Mouse (Mus musculus): ENCODE measurements around the gene Tmem28. TPM values are rescaled to one million over a fixed set of nuclear protein-coding genes. Genes with fewer than 3 reads are reported as not detected.
A peak's percentile ranks its signal among the peaks of the same experiment; 100 is the strongest.

Gene Tmem28
- polyA plus RNA-seq, 1 experiment from 2014 or later = not detected

GRCm38 (mm10) chrX:99872632-99873201 lies 51.9 kb downstream of the Tmem28 start:
- Histone ChIP-seq H3K9me3 (ENCODE audit: control insufficient read depth, low read length) (no peaks in the 10 kb centered on the region), H3K27me3 (ENCODE audit: control insufficient read depth, insufficient read depth, low read depth, low read length) (no peaks in the 10 kb centered on the region; the same call in none of the 2 replicates), H3K36me3 (ENCODE audit: control insufficient read depth, insufficient read depth, low read length) (no peaks in the 10 kb centered on the region), H3K4me3 (ENCODE audit: low read length) (no peak overlapping the region), H3K9ac (ENCODE audit: low read length) (no peak overlapping the region), H3K4me1 (replicated peaks; ENCODE audit: control insufficient read depth, insufficient read depth, low read length) (no peaks in the 10 kb centered on the region), H3K27ac (ENCODE audit: low read length) (no peak overlapping the region), H3K4me2 (ENCODE audit: low read depth, low read length) (no peak overlapping the region)
- 48% methylated on average over 3 of the region's 3 CpGs for WGBS
- ATAC-seq (ENCODE audit: low read depth) = peak; percentile 68

DNA sequence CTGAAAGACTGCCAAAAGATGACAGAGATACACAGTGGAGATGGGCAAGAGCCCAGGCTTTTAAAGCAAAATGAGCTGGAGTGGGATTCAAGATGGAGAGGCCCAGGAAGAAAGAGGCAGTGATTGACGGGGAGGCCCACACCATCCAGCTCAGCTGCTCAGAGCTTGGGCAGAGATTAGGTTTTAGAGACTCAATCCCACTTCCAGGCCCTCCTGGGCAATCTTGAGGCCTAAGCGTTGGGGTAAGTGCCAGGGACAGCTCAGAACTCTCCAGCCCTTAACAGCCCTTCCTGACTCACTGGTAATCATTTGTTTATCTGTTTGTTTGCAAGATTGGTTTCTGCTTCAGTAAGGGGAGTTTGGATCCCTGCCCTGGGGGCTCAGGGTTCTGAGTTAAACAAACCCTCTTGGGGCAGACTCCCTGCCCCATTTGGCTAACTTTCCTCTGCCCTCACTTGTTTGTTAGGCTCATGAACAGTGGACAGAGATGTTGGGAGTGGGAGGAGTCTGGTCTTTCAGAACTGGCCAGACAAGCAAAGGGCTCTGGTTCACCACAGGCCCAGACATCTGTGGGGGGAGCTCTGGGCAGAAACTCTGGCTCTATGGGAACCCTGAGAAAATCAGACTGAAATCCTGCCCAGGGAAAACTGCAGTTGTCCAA lies 52.6 kb downstream of the Tmem28 start:
- 61% methylated on average over 2 of the region's 2 CpGs for WGBS
- H3K4me3 ChIP-seq (ENCODE audit: low read length) = no peak overlapping the region
- peak; percentile 80 for ATAC-seq (ENCODE audit: low read depth)
- no peaks in the 10 kb centered on the region; the same call in 1 of the 2 replicates for H3K27me3 ChIP-seq (ENCODE audit: control insufficient read depth, insufficient read depth, low read depth, low read length)
- H3K4me1 ChIP-seq (replicated peaks; ENCODE audit: control insufficient read depth, insufficient read depth, low read length) = no peaks in the 10 kb centered on the region
- no peak overlapping the region for H3K9ac ChIP-seq (ENCODE audit: low read length)
- H3K4me2 ChIP-seq (ENCODE audit: low read depth, low read length) = no peak overlapping the region
- no peaks in the 10 kb centered on the region for H3K9me3 ChIP-seq (ENCODE audit: control insufficient read depth, low read length)
- peak overlapping the region; percentile 56; the same call in 1 of the 2 replicates for H3K27ac ChIP-seq (ENCODE audit: low read length)
- no peaks in the 10 kb centered on the region for H3K36me3 ChIP-seq (ENCODE audit: control insufficient read depth, insufficient read depth, low read length)

GRCm38 (mm10) chrX:99873920-99874296 lies 53.1 kb downstream of the Tmem28 start:
- peak; percentile 74 for ATAC-seq (ENCODE audit: low read depth)
- no peaks in the 10 kb centered on the region for H3K36me3 ChIP-seq (ENCODE audit: control insufficient read depth, insufficient read depth, low read length)
- 24% methylated on average over 4 of the region's 4 CpGs for WGBS
- H3K4me1 ChIP-seq (replicated peaks; ENCODE audit: control insufficient read depth, insufficient read depth, low read length) = no peaks in the 10 kb centered on the region
- no peaks in the 10 kb centered on the region for H3K9me3 ChIP-seq (ENCODE audit: control insufficient read depth, low read length)
- no peak overlapping the region for H3K9ac ChIP-seq (ENCODE audit: low read length)
- H3K27me3 ChIP-seq (ENCODE audit: control insufficient read depth, insufficient read depth, low read depth, low read length) = no peaks in the 10 kb centered on the region; the same call in 1 of the 2 replicates
- H3K4me3 ChIP-seq (ENCODE audit: low read length) = no peak overlapping the region
- H3K27ac ChIP-seq (ENCODE audit: low read length) = 0 out of 2 replicates have a peak overlapping the region, but pooled peaks have one; percentile 24
- H3K4me2 ChIP-seq (ENCODE audit: low read depth, low read length) = no peak overlapping the region

DNA sequence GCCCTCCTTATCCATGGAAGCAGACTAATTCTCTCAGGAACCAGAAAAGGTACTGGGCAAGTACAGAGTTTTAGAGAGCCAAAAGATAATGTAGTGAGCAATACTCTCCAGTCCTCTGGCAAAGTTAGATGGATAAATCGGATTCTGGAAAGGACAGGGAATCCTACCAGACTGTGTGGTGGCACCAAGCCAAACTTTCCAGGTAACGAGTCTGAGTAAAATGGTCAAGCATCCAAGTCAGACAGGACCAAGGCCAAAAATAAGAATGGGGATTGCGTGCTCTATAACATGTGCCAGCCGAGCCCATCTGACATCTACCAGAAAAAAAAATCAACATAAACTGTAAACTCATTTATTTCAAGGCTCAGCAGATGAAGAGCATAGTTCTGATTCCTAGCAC lies 56.0 kb downstream of the Tmem28 start:
- no peak overlapping the region for H3K27ac ChIP-seq (ENCODE audit: low read length)
- no peaks in the 10 kb centered on the region for H3K4me1 ChIP-seq (replicated peaks; ENCODE audit: control insufficient read depth, insufficient read depth, low read length)
- no peak overlapping the region for H3K4me3 ChIP-seq (ENCODE audit: low read length)
- 60% methylated on average over 4 of the region's 4 CpGs for WGBS
- no peaks in the 10 kb centered on the region for H3K9me3 ChIP-seq (ENCODE audit: control insufficient read depth, low read length)
- no peak overlapping the region for H3K9ac ChIP-seq (ENCODE audit: low read length)
- no peak for ATAC-seq (ENCODE audit: low read depth)
- H3K36me3 ChIP-seq (ENCODE audit: control insufficient read depth, insufficient read depth, low read length) = no peaks in the 10 kb centered on the region
- peaks cover 3% of the 10 kb centered on the region for H3K27me3 ChIP-seq (ENCODE audit: control insufficient read depth, insufficient read depth, low read depth, low read length)
- H3K4me2 ChIP-seq (ENCODE audit: low read depth, low read length) = no peak overlapping the region

DNA sequence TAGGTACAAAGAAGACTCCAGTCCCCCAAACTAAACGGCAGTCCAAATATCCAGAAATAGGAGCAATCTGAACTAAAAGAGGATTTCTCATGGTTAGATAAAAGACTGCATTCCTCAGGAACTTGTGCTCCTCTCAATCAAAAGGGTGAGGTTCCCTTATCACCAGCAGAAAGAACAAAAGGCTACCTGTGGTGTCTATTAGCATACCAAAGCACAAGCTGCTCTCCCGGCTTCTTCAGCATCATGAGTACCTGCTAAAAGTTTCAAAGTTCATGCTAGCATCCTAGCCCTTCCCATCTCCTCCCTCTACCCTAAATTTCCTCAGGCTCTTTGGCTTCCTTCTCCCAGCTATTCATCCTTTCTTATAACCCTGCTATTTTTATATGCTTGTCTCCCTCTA lies 62.6 kb downstream of the Tmem28 start:
- Histone ChIP-seq H3K27ac (ENCODE audit: low read length) (no peak overlapping the region), H3K9ac (ENCODE audit: low read length) (no peak overlapping the region), H3K4me2 (ENCODE audit: low read depth, low read length) (no peak overlapping the region), H3K9me3 (ENCODE audit: control insufficient read depth, low read length) (no peaks in the 10 kb centered on the region), H3K36me3 (ENCODE audit: control insufficient read depth, insufficient read depth, low read length) (no peaks in the 10 kb centered on the region), H3K4me3 (ENCODE audit: low read length) (no peak overlapping the region), H3K4me1 (replicated peaks; ENCODE audit: control insufficient read depth, insufficient read depth, low read length) (no peaks in the 10 kb centered on the region), H3K27me3 (ENCODE audit: control insufficient read depth, insufficient read depth, low read depth, low read length) (peaks cover 3% of the 10 kb centered on the region; the same call in 1 of the 2 replicates)
- no peak for ATAC-seq (ENCODE audit: low read depth)
- 59% methylated on average over 2 of the region's 2 CpGs for WGBS

Other genes starting within 250 kb of the Tmem28 start
- 1.4 and 2.0 TPM in 2 replicates for gene Eda, start 154.6 kb downstream of the Tmem28 start, polyA plus RNA-seq (2015; fragmentation: Nextera tagmentation; extraction: Ambion mirVana)